Mouse (Mus musculus): Measurements from ENCODE around the gene Man2a1. TPM values are rescaled to one million over a fixed set of nuclear protein-coding genes. Genes with fewer than 3 reads are reported as not detected.

Gene Man2a1
- polyA plus RNA-seq (2012; rRNA removed), result 21.6 and 22.1 TPM in 2 replicates

- DNase-seq (ENCODE audit: low read depth), result no peak
Observed at GRCm38 (mm10) chr17:64600372-64601090, at the start of gene Man2a1. TSS of gene Man2a1 (plus strand) at chr17:64600736.

GRCm38 (mm10) chr17:64553358-64553757 lies 47.2 kb upstream of the Man2a1 start:
- DNase-seq (ENCODE audit: low read depth), result no peak

GRCm38 (mm10) chr17:64554901-64555300 lies 45.6 kb upstream of the Man2a1 start:
- no peak for DNase-seq (ENCODE audit: low read depth)

- DNase-seq (ENCODE audit: low read depth), result no peak
Observed at GRCm38 (mm10) chr17:64556661-64557445, 43.7 kb upstream of the Man2a1 start.

- DNase-seq (ENCODE audit: low read depth), result no peak
Observed at GRCm38 (mm10) chr17:64558994-64559540, 41.5 kb upstream of the Man2a1 start.

GRCm38 (mm10) chr17:64566435-64566834 lies 34.1 kb upstream of the Man2a1 start:
- DNase-seq (ENCODE audit: low read depth), result no peak

GRCm38 (mm10) chr17:64567546-64567945 lies 33.0 kb upstream of the Man2a1 start:
- DNase-seq (ENCODE audit: low read depth), result no peak

- no peak for DNase-seq (ENCODE audit: low read depth)
Observed at GRCm38 (mm10) chr17:64573981-64574380, 26.6 kb upstream of the Man2a1 start.

- DNase-seq (ENCODE audit: low read depth), result no peak
Observed at GRCm38 (mm10) chr17:64575240-64575639, 25.3 kb upstream of the Man2a1 start.

- no peak for DNase-seq (ENCODE audit: low read depth)
Observed at GRCm38 (mm10) chr17:64577485-64577884, 23.1 kb upstream of the Man2a1 start.

GRCm38 (mm10) chr17:64578346-64578745 lies 22.2 kb upstream of the Man2a1 start:
- no peak for DNase-seq (ENCODE audit: low read depth)

- no peak for DNase-seq (ENCODE audit: low read depth)
Observed at GRCm38 (mm10) chr17:64579696-64580095, 20.8 kb upstream of the Man2a1 start.

GRCm38 (mm10) chr17:64581133-64581532 lies 19.4 kb upstream of the Man2a1 start:
- no peak for DNase-seq (ENCODE audit: low read depth)

GRCm38 (mm10) chr17:64581962-64582361 lies 18.6 kb upstream of the Man2a1 start:
- DNase-seq (ENCODE audit: low read depth), result no peak

- no peak for DNase-seq (ENCODE audit: low read depth)
Observed at GRCm38 (mm10) chr17:64590483-64590882, 10.1 kb upstream of the Man2a1 start.

GRCm38 (mm10) chr17:64591366-64591765 lies 9.2 kb upstream of the Man2a1 start:
- no peak for DNase-seq (ENCODE audit: low read depth)

- DNase-seq (ENCODE audit: low read depth), result no peak
Observed at GRCm38 (mm10) chr17:64592355-64592754, 8.2 kb upstream of the Man2a1 start.

- DNase-seq (ENCODE audit: low read depth), result peak; percentile 97
Observed at GRCm38 (mm10) chr17:64592788-64593187, 7.7 kb upstream of the Man2a1 start.

- DNase-seq (ENCODE audit: low read depth), result no peak
Observed at GRCm38 (mm10) chr17:64597770-64598169, 2.8 kb upstream of the Man2a1 start.

GRCm38 (mm10) chr17:64599916-64600315 lies 620 bp upstream of the Man2a1 start:
- DNase-seq (ENCODE audit: low read depth), result no peak

GRCm38 (mm10) chr17:64601091-64601750 lies 685 bp downstream of the Man2a1 start:
- no peak for DNase-seq (ENCODE audit: low read depth)

Data from gonadal fat pad, adult 2 months (tissue).